Mouse (Mus musculus) left cerebral cortex, postnatal 36 days (tissue): Measurements from ENCODE around the gene Zfp473. TPM values are rescaled to one million over a fixed set of nuclear protein-coding genes. Genes with fewer than 3 reads are reported as not detected.
"Not testable (repeated sequence)": the region's sequence is repeated elsewhere in the genome, so short reads cannot be mapped to it uniquely, and the experiment has no call there.

Experiments
- DNase-seq, 2 experiments: peaks; one replicate each; pipeline ENCODE4 v3.0.0; 2021 to 2022; ENCODE audit warnings: low spot score in 2 of 2, mixed read lengths in 1 of 2
- intact Hi-C: fragments of 180-260 bp; cut with DNase I; formaldehyde crosslinking; loops from one replicate; pipeline ENCODE4 v1.15.1; 2025
- total RNA-seq, 2 experiments: library from RNA; stranded (reverse); gene quantifications; 2 replicates each; pipeline ENCODE4 v1.2.3; 2021

Zfp473 gene
- under 1 TPM; 0.32 to 0.36 TPM for total RNA-seq

- intact Hi-C loops = not testable (repeated sequence)
Measured at GRCm38 (mm10) chr7:44750950-44751349, at the start of gene Zfp473. Gene Zfp473, minus strand, starts transcription at chr7:44751050.

GRCm38 (mm10) chr7:44792781-44793180 is 41.9 kb upstream of the Zfp473 start:
- no peak for DNase-seq
- intact Hi-C loops = no loop called here

More at GRCm38 (mm10) chr7:44750950-44751349, at the start of gene Zfp473:
- DNase-seq = not testable (repeated sequence)

GRCm38 (mm10) chr7:44790066-44790465 is 39.2 kb upstream of the Zfp473 start:
- intact Hi-C loops = no loop called here
- no peak for DNase-seq

- intact Hi-C loops = loop anchor here (5.0 kb wide), 1 partner anchor 77 kb away; no protein-coding TSS in a partner anchor
- DNase-seq = no peak
Measured at GRCm38 (mm10) chr7:44789531-44789930, 38.7 kb upstream of the Zfp473 start.

GRCm38 (mm10) chr7:44780101-44780500 is 29.3 kb upstream of the Zfp473 start:
- no peak for DNase-seq
- intact Hi-C loops = no loop called here

GRCm38 (mm10) chr7:44776849-44777498 is 26.1 kb upstream of the Zfp473 start:
- DNase-seq = no peak

GRCm38 (mm10) chr7:44772591-44773204 is 21.8 kb upstream of the Zfp473 start:
- intact Hi-C loops = no loop called here
- DNase-seq = no peak

More at GRCm38 (mm10) chr7:44776849-44777498, 26.1 kb upstream of the Zfp473 start:
- intact Hi-C loops = no loop called here

GRCm38 (mm10) chr7:44770046-44770578 is 19.3 kb upstream of the Zfp473 start:
- intact Hi-C loops = no loop called here
- DNase-seq = no peak

GRCm38 (mm10) chr7:44768129-44768528 is 17.3 kb upstream of the Zfp473 start:
- DNase-seq = no peak
- intact Hi-C loops = no loop called here

GRCm38 (mm10) chr7:44760366-44760765 is 9.5 kb upstream of the Zfp473 start:
- intact Hi-C loops = no loop called here
- DNase-seq = no peak

GRCm38 (mm10) chr7:44757164-44757563 is 6.3 kb upstream of the Zfp473 start:
- no peak for DNase-seq
- intact Hi-C loops = no loop called here

- DNase-seq = peak; percentile 91 to 94
- intact Hi-C loops = loop anchor here (1.0 kb wide), 1 partner anchor 68 kb away; the partner anchor contains the start of genes Atf5, Il4i1 and Nup62
Measured at GRCm38 (mm10) chr7:44748101-44749044, 2.5 kb downstream of the Zfp473 start, which contains the start of gene Vrk3. Gene Vrk3, plus strand, starts transcription at chr7:44748413.

- no peak for DNase-seq
- intact Hi-C loops = no loop called here
Measured at GRCm38 (mm10) chr7:44747115-44747514, 3.7 kb downstream of the Zfp473 start.

- intact Hi-C loops = no loop called here
- peak; percentile 76 to 78 for DNase-seq
Measured at GRCm38 (mm10) chr7:44745076-44745475, 5.8 kb downstream of the Zfp473 start.

- no peak for DNase-seq
- intact Hi-C loops = no loop called here
Measured at GRCm38 (mm10) chr7:44744270-44744669, 6.6 kb downstream of the Zfp473 start.

GRCm38 (mm10) chr7:44741361-44741760 is 9.5 kb downstream of the Zfp473 start:
- no peak for DNase-seq
- intact Hi-C loops = no loop called here

- intact Hi-C loops = no loop called here
- no peak for DNase-seq
Measured at GRCm38 (mm10) chr7:44733723-44734122, 17.1 kb downstream of the Zfp473 start.

- DNase-seq = no peak
- intact Hi-C loops = loop anchor here (10.0 kb wide), 1 partner anchor 226 kb away; no protein-coding TSS in a partner anchor
Measured at GRCm38 (mm10) chr7:44728082-44728975, 22.5 kb downstream of the Zfp473 start.

GRCm38 (mm10) chr7:44727151-44727550 is 23.7 kb downstream of the Zfp473 start:
- no peak for DNase-seq
- intact Hi-C loops = loop anchor here (10.0 kb wide), 1 partner anchor 228 kb away; no protein-coding TSS in a partner anchor
